Mouse (Mus musculus) liver, embryonic 15.5 days (tissue): ENCODE data around the gene Igll1. TPM values are rescaled to one million over a fixed set of nuclear protein-coding genes. Genes with fewer than 3 reads are reported as not detected.
"Not testable (repeated sequence)": the region's sequence is repeated elsewhere in the genome, so short reads cannot be mapped to it uniquely, and the experiment has no call there.

Experiments used
- ATAC-seq: fragments of 200-750 bp; cut with Nextera tagmentation; 2 replicates; pipeline ENCODE4 v1.8.0; 2017; ENCODE audit warnings: moderate number of reproducible peaks, mild to moderate bottlenecking, moderate library complexity; ENCODE audit not compliant: insufficient read depth
- H3K27ac ChIP-seq: fragments of 300-500 bp; sonication (generic); replicated peaks from 2 replicates; pipeline ENCODE4 v1.5.1; 2015; ENCODE audit warnings: mild to moderate bottlenecking, inconsistent platforms
- H3K27me3 ChIP-seq: fragments of 300-500 bp; sonication (generic); 2 replicates; pipeline ENCODE4 v1.6.1; 2015; ENCODE audit warnings: mild to moderate bottlenecking, inconsistent platforms
- H3K36me3 ChIP-seq: fragments of 300-500 bp; sonication (generic); replicated peaks from 2 replicates; pipeline ENCODE4 v1.6.1; 2015; ENCODE audit warnings: moderate library complexity, mild to moderate bottlenecking, inconsistent platforms
- H3K4me1 ChIP-seq: fragments of 300-500 bp; sonication (generic); replicated peaks from 2 replicates; pipeline ENCODE4 v1.6.1; 2015; ENCODE audit warnings: inconsistent platforms
- H3K4me2 ChIP-seq: fragments of 300-500 bp; sonication (generic); 2 replicates; pipeline ENCODE4 v1.6.1; 2015; ENCODE audit warnings: moderate library complexity, mild to moderate bottlenecking, inconsistent platforms
- H3K4me3 ChIP-seq: fragments of 300-500 bp; sonication (generic); replicated peaks from 2 replicates; pipeline ENCODE4 v1.5.1; 2015; ENCODE audit warnings: mild to moderate bottlenecking, inconsistent platforms
- H3K9ac ChIP-seq: fragments of 300-500 bp; sonication (generic); 2 replicates; pipeline ENCODE4 v1.6.1; 2015; ENCODE audit warnings: moderate library complexity, mild to moderate bottlenecking, inconsistent platforms
- H3K9me3 ChIP-seq: fragments of 300-500 bp; sonication (generic); replicated peaks from 2 replicates; pipeline ENCODE4 v1.6.1; 2016; ENCODE audit warnings: inconsistent platforms
- WGBS: fragments of 180-500 bp; shearing (Covaris S2); methylation state at CpG from one replicate; pipeline ENCODE4 v1.1.7; 2015; ENCODE audit warnings: mixed read lengths; ENCODE audit not compliant: insufficient replicate concordance; 5-methylcytosine and 5-hydroxymethylcytosine counted together
- polyA plus RNA-seq: library from polyadenylated mRNA; unstranded; fragments of >200 nt; fragmentation: Nextera tagmentation; extraction: Ambion mirVana; gene quantifications from 2 replicates; pipeline ENCODE4 v1.2.1, GENCODE M21; 2015

The Igll1 gene
- polyA plus RNA-seq, 1 experiment from 2014 or later = 10.3 TPM

DNA sequence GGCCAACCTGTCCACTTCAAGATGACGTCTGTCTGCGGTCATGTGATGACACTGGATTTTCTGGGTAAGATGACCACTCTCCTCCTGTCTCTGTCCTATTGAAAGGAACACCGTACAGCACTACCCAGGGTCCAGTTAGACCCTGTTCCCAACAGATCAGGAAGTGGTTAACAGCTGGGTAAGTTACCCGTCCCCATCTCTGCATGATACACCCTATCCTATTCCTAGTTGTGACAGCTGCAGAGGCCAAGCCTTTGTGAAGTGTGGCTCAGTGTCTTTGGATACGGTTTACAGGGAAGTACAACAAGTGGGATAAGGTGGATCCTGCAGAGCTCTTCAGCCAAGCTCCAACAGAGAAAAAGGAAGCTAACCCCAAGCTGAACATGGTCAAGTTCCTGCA is 15.2 kb upstream of the Igll1 start:
- Histone ChIP-seq H3K9me3 (no peaks in the 10 kb centered on the region), H3K27ac (no peak overlapping the region), H3K27me3 (no peaks in the 10 kb centered on the region), H3K9ac (no peak overlapping the region), H3K4me3 (no peak overlapping the region), H3K4me1 (no peaks in the 10 kb centered on the region), H3K36me3 (peaks cover 86% of the 10 kb centered on the region), H3K4me2 (no peak overlapping the region)
- WGBS = 73% methylated on average over 5 of the region's 5 CpGs
- no peak for ATAC-seq

DNA sequence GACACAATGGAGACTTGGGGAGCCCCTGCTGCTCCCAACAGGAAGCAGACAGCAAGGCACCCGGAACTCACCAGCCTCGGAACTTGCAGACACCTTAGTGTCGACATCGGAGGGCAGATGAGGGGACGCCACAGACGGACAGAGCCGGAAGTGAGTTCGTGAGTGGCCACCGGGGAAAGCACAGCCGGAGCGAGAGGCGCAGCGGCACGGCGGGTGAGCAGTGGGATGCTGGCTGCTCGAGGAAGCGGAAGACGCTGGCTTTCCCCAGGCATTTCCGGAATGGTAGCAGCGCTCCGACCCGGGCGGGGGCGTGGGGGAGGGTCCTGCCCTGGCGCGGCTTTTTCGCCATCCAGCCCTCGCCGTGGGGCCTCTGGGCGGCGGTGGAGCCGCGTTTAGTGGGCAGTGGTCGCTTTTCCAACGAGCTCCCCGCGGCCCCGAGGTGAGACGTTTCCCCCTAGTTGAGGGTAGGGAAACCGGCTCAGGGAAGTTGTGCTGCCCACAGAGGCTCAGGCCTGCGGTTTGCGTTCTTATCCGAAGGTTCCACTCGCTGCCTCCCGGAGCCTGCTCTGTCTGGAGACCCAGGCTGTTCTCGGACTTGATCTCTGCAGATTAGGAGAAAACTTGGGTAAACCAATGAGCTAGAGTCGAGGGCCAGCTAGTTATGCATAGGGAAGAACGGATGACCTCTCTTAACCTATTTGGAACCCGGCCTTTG is 7.0 kb upstream of the Igll1 start, which contains the start of the genes Top3b and Vpreb1:
TSS of gene Top3b (plus strand) at position 120 of the 715 bp plus-strand sequence.
TSS of gene Vpreb1 (minus strand) at position 227 of the 715 bp plus-strand sequence.
- peak within 1 kb of the TSS; percentile 86 for H3K27ac ChIP-seq
- WGBS = under 1% methylated on average over 49 of the region's 49 CpGs
- peak within 1 kb of the TSS; percentile 77 for H3K4me3 ChIP-seq
- peak within 1 kb of the TSS; percentile 75 for H3K4me2 ChIP-seq
- no peaks in the 10 kb centered on the region for H3K27me3 ChIP-seq
- ATAC-seq = peak; percentile 95
- H3K4me1 ChIP-seq = peaks cover 27% of the 10 kb centered on the region
- peaks cover 7% of the 10 kb centered on the region for H3K36me3 ChIP-seq
- peak within 1 kb of the TSS; percentile 78 for H3K9ac ChIP-seq
- H3K9me3 ChIP-seq = no peaks in the 10 kb centered on the region

DNA sequence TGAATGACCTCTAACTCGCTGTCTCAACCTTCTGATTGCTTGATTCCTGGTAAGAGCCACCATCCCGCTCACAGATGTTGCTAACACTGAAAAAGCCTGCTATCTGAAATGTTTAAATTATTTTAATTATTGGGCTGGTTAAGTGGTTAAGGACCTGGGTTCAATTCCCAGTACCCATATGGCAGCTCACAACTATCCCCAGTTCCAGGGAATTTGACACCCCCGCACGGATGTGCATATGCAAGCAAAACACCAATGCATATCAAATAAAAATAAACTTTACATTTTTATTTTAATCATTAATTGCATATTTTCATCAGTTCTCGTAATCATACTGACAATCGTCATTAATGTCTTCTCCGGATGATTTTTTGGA is 6.4 kb upstream of the Igll1 start:
- Histone ChIP-seq H3K36me3 (peaks cover 4% of the 10 kb centered on the region; the same call in 1 of the 2 replicates), H3K9me3 (no peaks in the 10 kb centered on the region), H3K27me3 (no peaks in the 10 kb centered on the region), H3K4me2 (peak overlapping the region; percentile 75), H3K4me3 (peak overlapping the region; percentile 77), H3K9ac (peak overlapping the region; percentile 78), H3K27ac (peak overlapping the region; percentile 86; the same call in 1 of the 2 replicates), H3K4me1 (peaks cover 27% of the 10 kb centered on the region)
- no peak for ATAC-seq
- WGBS = 35% methylated on average over 7 of the region's 7 CpGs

DNA sequence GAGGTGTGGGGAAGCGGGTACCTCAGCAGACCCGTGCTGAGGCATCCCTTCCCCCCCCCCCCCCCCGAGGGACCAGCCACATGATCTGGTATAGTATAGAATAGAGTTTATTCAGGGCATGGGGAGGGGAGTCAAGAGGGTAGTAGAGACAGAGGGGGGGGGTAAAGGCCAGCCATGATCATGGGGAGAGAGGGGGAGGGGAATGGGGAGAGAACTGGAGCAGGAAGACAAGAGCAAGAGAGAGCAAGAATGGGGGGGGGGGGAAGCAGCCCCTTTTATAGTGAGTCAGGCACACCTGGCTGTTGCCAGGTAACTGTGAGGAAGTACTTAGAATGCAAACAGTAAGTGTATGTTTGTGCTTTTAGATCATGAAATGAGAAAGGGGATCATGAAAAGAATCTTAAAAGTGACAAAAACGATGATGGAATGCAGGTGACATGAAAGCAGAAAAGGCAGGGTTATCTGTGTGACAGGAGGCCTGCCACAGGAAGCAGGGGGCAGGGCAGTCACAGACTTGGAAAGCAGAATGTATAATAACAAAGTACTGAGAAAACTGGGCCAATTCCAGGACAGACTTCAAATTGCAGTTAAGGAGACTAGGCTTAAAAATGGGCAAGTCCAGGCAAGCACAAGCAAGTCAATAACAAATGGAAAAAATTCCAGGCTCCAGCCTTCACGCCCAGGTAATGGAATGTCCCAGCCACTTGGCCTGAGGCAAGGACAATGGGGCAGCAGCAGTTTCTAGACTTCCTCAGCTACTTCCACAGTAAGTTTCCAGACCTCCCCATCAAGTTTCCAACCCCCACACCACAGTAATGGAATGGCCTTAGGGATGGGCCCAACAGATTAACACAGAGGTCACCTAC is 2.1 kb upstream of the Igll1 start:
- 0 out of 2 replicates have a peak overlapping the region, but pooled peaks have one; percentile 29 for H3K27ac ChIP-seq

DNA sequence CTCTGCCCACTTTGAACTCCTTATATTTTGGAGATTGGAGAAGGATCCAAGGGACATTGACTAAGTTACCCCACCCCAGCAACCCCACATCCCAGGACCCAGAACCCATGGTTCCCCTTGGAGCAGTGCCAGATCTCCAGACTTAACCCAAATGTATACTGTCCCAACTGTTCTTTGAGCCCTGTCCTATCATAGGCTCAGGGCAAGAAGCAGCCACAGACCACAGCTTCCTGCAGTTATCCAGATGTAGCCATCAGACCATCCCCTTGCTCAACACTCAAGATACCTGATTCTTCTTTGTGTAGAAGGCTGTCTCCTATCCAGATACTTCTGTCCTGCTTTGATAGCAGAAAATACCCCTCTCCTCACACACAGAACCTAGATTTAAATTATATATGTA is 1.4 kb upstream of the Igll1 start:
- ATAC-seq = no peak; the same call in 1 of the 2 replicates
- Histone ChIP-seq H3K4me3 (no peak overlapping the region), H3K27ac (no peak overlapping the region), H3K36me3 (no peaks in the 10 kb centered on the region), H3K9ac (no peak overlapping the region), H3K27me3 (no peaks in the 10 kb centered on the region), H3K9me3 (no peaks in the 10 kb centered on the region), H3K4me1 (0 out of 2 replicates have a peak, but pooled peaks cover 5% of the 10 kb centered on the region), H3K4me2 (no peak overlapping the region)

More for the DNA sequence above, 2.1 kb upstream of the Igll1 start:
- Histone ChIP-seq H3K4me3 (no peak overlapping the region), H3K4me1 (0 out of 2 replicates have a peak, but pooled peaks cover 6% of the 10 kb centered on the region), H3K27me3 (no peaks in the 10 kb centered on the region), H3K9ac (no peak overlapping the region), H3K36me3 (no peaks in the 10 kb centered on the region), H3K9me3 (no peaks in the 10 kb centered on the region), H3K4me2 (no peak overlapping the region)
- WGBS = 17% methylated on average over 5 of the region's 5 CpGs
- ATAC-seq = no peak

DNA sequence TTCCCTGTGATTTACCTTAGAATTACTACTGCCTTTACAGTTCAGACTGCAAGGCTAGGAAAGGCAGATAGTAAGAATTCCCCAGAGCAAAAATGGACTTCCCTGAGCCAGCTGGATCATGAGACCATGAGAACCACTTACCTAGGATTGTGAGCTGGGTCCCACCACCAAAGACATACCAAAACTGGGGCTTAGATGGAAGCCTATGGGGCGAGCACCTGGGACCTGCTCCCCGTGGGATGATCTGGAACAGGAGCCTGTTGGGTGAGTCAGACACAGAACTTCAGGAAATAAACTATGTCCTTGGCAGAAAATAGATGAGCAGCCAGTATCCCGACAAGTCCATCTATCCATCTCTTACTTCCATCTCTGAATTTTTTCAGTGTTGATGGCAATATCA is 1.5 kb downstream of the Igll1 start:
- 57% methylated on average over 3 of the region's 3 CpGs for WGBS
- no peak overlapping the region for H3K9ac ChIP-seq
- H3K4me2 ChIP-seq = no peak overlapping the region
- no peaks in the 10 kb centered on the region for H3K9me3 ChIP-seq
- H3K36me3 ChIP-seq = no peaks in the 10 kb centered on the region
- no peak for ATAC-seq
- H3K27me3 ChIP-seq = no peaks in the 10 kb centered on the region
- H3K4me3 ChIP-seq = no peak overlapping the region
- no peak overlapping the region for H3K27ac ChIP-seq
- 0 out of 2 replicates have a peak, but pooled peaks cover 3% of the 10 kb centered on the region for H3K4me1 ChIP-seq

DNA sequence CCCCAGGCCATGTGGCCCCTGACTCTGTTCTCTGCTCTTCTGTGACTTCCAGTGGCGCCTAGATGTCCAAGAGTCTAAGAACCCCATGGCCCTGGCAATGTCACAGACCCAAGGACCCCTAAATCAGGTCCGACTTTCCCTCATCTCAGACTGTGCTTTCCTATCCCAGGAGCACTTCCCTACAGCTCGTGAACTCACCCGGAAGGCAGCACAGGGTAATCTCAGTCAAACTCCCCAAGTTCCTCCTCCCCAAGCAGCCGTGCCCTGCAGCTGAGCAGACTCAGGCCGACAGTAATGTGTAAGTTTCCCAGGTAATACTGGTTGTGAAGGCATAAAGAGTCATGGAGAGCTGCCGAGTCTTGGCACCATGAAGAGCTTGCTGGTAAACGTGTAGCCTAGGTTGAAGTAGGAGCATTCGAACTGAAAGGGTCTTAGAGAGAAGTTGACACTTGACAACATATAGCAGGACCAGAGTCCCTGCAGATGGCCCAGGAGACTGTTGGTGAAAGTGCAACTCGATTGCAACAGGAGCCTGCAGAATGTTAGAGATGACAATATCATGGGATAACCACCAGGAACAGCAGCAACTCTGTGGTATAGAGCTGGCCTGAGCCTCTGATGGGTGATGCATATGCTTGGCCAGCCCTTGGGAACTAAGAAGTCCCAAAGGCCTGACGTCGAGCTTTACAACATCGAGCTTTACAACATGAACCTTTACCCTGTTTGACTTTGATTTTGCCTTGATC is 6.9 kb downstream of the Igll1 start:
- Histone ChIP-seq H3K36me3 (no peaks in the 10 kb centered on the region), H3K4me1 (no peaks in the 10 kb centered on the region), H3K4me3 (no peak overlapping the region), H3K27ac (peak overlapping the region; percentile 38), H3K4me2 (no peak overlapping the region), H3K27me3 (no peaks in the 10 kb centered on the region), H3K9me3 (no peaks in the 10 kb centered on the region), H3K9ac (no peak overlapping the region)
- WGBS = 54% methylated on average over 13 of the region's 13 CpGs
- ATAC-seq = no peak

DNA sequence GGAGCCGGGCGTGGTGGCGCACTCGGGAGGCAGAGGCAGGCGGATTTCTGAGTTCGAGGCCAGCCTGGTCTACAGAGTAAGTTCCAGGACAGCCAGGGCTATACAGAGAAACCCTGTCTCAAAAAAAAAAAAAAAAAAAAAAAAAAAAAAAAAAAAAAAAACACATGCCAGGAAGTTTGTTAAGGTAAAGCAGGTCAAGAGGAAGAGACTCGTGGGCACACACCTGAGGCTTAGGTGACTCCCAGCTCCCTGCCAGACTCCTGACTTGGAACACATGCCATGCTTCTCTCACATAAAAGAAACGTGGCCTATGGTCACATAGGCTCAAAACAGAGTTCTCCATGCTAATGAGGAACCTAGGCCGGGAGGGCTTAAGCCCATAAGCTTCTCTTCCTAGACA is 7.7 kb downstream of the Igll1 start:
- WGBS = 60% methylated on average over 9 of the region's 9 CpGs
- not testable (repeated sequence) for H3K9me3 ChIP-seq

DNA sequence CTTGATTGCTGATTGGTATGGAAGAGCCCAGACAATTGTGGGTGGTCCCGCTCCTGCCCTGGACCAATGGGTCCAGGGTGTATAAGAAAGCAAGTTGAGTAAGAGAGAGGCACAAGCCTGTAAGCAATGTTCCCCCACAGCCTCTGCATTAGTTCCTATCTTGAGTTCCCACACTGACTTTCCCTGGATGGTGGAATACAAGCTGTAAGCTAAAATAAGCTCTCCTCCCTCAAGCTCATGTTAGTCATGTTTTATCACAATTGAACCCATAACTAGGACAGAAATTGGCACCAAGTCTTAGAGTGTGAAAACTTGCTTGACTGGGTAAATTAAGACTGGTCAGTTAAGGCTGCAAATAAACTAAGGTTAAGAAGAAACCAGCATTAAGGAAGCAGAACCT is 8.2 kb downstream of the Igll1 start:
- H3K4me3 ChIP-seq = no peak overlapping the region
- H3K4me1 ChIP-seq = no peaks in the 10 kb centered on the region
- no peak overlapping the region for H3K4me2 ChIP-seq
- no peak overlapping the region for H3K9ac ChIP-seq
- ATAC-seq = no peak
- no peak overlapping the region for H3K27ac ChIP-seq
- H3K27me3 ChIP-seq = no peaks in the 10 kb centered on the region
- H3K36me3 ChIP-seq = no peaks in the 10 kb centered on the region
- H3K9me3 ChIP-seq = no peaks in the 10 kb centered on the region
- 74% methylated on average over 1 of the region's 1 CpGs for WGBS

More for the DNA sequence above, 7.7 kb downstream of the Igll1 start:
- not testable (repeated sequence) for H3K4me2 ChIP-seq, H3K4me1 ChIP-seq, H3K9ac ChIP-seq, ATAC-seq, H3K27me3 ChIP-seq, H3K36me3 ChIP-seq, H3K4me3 ChIP-seq
- H3K27ac ChIP-seq = peak overlapping the region; percentile 38; the same call in 1 of the 2 replicates

DNA sequence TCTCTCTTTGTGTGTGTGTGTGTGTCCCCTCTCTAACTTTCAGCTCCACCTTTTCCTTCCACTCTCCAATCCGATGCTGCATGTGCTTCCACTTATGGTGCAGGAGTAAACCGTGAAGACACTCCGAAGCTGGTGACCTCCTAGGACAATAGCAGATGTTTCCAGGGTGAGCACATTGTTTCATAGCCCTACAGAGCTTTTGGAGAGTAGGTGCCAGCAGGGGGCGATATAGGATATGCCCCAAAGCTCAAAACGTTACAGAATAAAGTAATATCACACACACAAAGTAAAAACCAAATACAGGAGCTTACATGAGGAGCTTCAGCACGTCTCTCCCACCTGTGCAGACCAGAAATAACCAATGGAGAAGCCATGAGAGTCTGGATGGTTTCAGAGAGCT is 8.9 kb downstream of the Igll1 start:
- H3K27ac ChIP-seq = no peak overlapping the region
- ATAC-seq = no peak
- no peaks in the 10 kb centered on the region for H3K9me3 ChIP-seq
- no peaks in the 10 kb centered on the region for H3K4me1 ChIP-seq
- no peak overlapping the region for H3K9ac ChIP-seq
- no peak overlapping the region for H3K4me2 ChIP-seq
- no peaks in the 10 kb centered on the region for H3K27me3 ChIP-seq
- 16% methylated on average over 6 of the region's 6 CpGs for WGBS
- H3K4me3 ChIP-seq = no peak overlapping the region
- H3K36me3 ChIP-seq = no peaks in the 10 kb centered on the region

DNA sequence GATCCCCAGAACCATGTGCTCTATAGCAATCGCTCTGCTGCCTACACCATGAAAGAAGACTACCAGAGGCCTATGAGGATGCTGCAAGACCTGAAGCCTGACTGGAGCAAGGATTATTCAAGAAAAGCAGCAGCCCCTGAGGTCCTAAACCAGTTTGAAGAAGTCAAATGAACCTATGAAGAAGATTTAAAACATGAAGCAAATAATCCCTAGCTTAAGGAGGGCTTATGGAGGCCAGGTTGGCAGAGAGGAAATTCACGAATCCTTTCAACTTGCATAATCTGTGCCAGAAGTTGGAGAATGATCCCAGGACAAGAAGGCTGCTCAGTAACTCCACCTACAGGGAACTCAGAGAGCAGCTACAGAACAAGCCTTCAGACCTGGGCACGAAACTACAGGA is 11.4 kb downstream of the Igll1 start:
- Histone ChIP-seq H3K4me1 (no peaks in the 10 kb centered on the region), H3K4me3 (no peak overlapping the region), H3K9me3 (no peaks in the 10 kb centered on the region), H3K36me3 (no peaks in the 10 kb centered on the region), H3K9ac (no peak overlapping the region), H3K27ac (no peak overlapping the region), H3K27me3 (no peaks in the 10 kb centered on the region), H3K4me2 (no peak overlapping the region)
- ATAC-seq = no peak
- 59% methylated on average over 3 of the region's 3 CpGs for WGBS
